Mouse (Mus musculus) Muller cell, postnatal 12 days (primary cell): ENCODE results near the gene Cops6.

Experiments
- DNase-seq: peaks from one replicate; pipeline ENCODE4 v3.0.0-alpha.2; 2015; ENCODE audit errors: inconsistent ontology term

Gene Cops6

GRCm38 (mm10) chr5:138160842-138161665 lies at the start of gene Cops6:
Gene Cops6, plus strand, starts transcription at chr5:138161071.
- peak; percentile 91 for DNase-seq

GRCm38 (mm10) chr5:138116255-138117198 lies 44.3 kb upstream of the Cops6 start, which contains the start of gene Zscan21:
Gene Zscan21, plus strand, starts transcription at chr5:138116903.
- peak; percentile 97 for DNase-seq

GRCm38 (mm10) chr5:138117199-138118015 lies 43.5 kb upstream of the Cops6 start:
- DNase-seq = no peak

GRCm38 (mm10) chr5:138118041-138118440 lies 42.8 kb upstream of the Cops6 start:
- DNase-seq = no peak

GRCm38 (mm10) chr5:138132425-138133064 lies 28.3 kb upstream of the Cops6 start:
- DNase-seq = peak; percentile 61

- DNase-seq = no peak
Observed at GRCm38 (mm10) chr5:138137257-138137656, 23.6 kb upstream of the Cops6 start.

- DNase-seq = peak; percentile 29
Observed at GRCm38 (mm10) chr5:138137935-138138549, 22.8 kb upstream of the Cops6 start.

GRCm38 (mm10) chr5:138138585-138138984 lies 22.3 kb upstream of the Cops6 start:
- no peak for DNase-seq

GRCm38 (mm10) chr5:138154390-138154789 lies 6.5 kb upstream of the Cops6 start:
- DNase-seq = no peak

GRCm38 (mm10) chr5:138155443-138155976 lies 5.4 kb upstream of the Cops6 start, which contains the start of gene Zfp113:
Gene Zfp113, minus strand, starts transcription at chr5:138155744.
- DNase-seq = peak; percentile 95

- no peak for DNase-seq
Observed at GRCm38 (mm10) chr5:138160224-138160762, 578 bp upstream of the Cops6 start.

GRCm38 (mm10) chr5:138163046-138163445 lies 2.2 kb downstream of the Cops6 start:
- DNase-seq = no peak

- DNase-seq = no peak
Observed at GRCm38 (mm10) chr5:138163610-138164009, 2.7 kb downstream of the Cops6 start.

- DNase-seq = no peak
Observed at GRCm38 (mm10) chr5:138165594-138165993, 4.7 kb downstream of the Cops6 start.

- peak; percentile 98 for DNase-seq
Observed at GRCm38 (mm10) chr5:138170936-138171561, 10.2 kb downstream of the Cops6 start.

GRCm38 (mm10) chr5:138171695-138172491 lies 11.0 kb downstream of the Cops6 start, which contains the start of the genes Ap4m1 and Mcm7:
Gene Ap4m1, plus strand, starts transcription at chr5:138172002.
Gene Mcm7, minus strand, starts transcription at chr5:138172422.
- peak; percentile 98 for DNase-seq

GRCm38 (mm10) chr5:138173217-138173616 lies 12.3 kb downstream of the Cops6 start:
- DNase-seq = no peak

- peak; percentile 91 for DNase-seq
Observed at GRCm38 (mm10) chr5:138186950-138187638, 26.2 kb downstream of the Cops6 start, which contains the start of the genes Taf6 and Cnpy4. Gene Taf6, minus strand, starts transcription at chr5:138187451. Gene Cnpy4, plus strand, starts transcription at chr5:138187485.
